Mouse (Mus musculus): ENCODE measurements around the gene Ppp1r14c.
A peak's percentile ranks its signal among the peaks of the same experiment; 100 is the strongest.

Gene Ppp1r14c

DNA sequence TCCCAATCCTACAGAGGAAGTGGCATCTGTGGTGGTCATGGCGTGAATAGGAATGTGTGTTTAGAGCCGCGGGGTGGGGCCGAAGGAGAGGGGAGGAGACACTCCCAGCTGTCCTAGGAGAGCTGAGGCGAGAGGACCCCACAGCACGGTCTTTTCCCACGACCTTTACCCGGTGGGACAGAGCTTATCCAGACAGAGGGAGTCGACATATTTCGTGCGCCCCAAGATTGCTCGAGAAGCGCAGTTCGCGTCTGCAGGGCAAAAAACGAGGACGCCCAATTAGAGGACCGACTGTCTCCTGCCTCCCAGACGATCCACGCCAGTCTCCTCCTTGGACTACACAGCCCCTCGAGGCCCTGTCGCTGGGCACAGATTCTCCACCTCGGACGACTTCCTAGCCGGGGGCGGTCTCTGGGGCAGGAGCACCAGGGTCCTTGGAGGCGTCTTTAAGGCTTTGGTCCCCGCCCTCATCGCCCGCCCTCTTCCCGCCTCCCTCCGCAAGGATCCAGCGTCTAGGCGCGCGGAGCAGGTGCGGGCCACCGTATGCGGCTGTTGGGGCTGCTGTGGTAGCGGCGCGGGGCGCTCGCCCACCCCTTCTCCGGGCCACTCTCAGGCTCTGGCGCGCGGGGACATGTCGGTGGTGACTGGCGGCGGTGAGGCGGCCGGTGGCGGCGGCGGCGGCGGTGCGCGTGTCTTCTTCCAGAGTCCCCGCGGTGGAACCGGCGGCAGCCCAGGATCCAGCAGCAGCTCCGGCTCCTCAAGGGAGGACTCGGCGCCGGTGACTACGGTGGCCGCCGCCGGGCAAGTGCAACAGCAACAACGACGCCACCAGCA lies at the start of gene Ppp1r14c:
Gene Ppp1r14c (plus strand): TSS at position 22 of the 834 bp plus-strand sequence.
- peak; percentile 80 for DNase-seq

DNA sequence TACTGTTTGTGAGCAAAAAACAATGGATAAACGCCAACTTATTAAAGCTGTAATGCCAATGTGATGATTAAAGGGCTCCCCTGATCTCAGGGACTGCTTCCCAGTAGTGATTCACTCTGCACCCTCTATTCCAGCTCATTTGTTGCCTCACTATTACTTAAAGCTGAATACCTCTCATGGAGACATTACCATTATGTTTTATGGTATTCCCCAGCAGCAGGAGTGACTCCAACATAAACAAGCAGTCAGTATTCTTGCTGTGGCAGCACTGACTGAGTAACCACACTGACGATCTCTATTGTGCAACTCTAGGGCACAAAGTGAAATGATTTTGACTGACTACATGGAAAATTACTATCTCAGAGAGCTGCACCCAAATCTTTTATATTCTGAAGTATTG lies 44.5 kb upstream of the Ppp1r14c start:
- no peak for DNase-seq

DNA sequence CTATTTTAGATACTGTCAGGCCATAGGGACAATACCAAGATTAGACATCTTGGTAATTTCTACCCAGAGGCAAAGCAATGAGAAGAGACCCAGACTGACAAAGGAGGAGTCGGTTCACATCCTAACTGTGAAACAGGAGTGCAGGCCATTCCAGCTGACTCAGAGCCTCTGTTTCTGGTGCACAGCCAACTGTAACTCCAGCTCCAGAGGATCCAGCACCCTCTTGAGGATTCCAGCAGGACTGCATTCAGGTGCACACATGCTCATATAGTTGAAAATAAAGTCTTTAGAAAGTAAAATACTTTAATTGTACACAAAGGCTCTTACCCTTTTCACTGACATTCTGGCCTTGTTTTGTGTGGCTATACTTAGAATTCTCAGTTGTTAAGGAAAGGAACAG lies 40.4 kb upstream of the Ppp1r14c start:
- DNase-seq = no peak

DNA sequence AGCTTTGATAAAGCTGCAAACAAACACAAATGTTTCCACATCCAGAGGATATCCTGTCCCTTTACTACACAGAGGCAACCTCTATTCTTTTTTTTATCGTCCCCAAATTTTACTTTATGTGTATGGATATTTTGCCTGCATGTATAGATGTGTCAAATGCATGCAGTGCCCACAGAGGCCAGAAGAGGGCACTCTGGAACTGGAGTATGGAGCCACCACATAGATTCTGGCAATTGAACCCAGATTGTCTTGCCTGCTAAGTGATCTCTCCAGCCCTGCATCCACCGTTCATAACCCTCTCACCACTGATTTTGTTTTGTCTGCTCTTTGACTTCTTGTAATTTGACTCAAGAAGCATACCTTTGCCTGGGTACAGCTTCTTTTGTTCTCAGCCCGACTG lies 33.0 kb upstream of the Ppp1r14c start:
- peak; percentile 74 for DNase-seq

DNA sequence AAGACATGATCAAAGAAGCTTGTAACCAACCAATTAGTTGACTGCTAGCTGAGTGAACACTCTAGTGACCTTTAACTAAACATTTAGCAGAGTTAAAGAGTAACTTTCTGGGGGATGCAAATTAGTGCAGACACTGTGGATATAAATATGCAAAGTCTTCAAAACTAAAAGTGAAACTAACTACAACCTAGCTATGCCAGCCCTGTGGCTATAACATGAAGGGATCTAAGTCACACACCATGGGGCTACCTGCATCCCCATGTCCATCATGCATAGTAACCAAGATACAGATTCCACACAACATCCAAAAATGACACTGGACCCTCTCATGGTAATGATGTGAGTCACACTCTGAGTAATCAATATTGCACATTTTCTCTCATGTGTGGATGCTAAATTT lies 31.3 kb upstream of the Ppp1r14c start:
- DNase-seq = no peak

DNA sequence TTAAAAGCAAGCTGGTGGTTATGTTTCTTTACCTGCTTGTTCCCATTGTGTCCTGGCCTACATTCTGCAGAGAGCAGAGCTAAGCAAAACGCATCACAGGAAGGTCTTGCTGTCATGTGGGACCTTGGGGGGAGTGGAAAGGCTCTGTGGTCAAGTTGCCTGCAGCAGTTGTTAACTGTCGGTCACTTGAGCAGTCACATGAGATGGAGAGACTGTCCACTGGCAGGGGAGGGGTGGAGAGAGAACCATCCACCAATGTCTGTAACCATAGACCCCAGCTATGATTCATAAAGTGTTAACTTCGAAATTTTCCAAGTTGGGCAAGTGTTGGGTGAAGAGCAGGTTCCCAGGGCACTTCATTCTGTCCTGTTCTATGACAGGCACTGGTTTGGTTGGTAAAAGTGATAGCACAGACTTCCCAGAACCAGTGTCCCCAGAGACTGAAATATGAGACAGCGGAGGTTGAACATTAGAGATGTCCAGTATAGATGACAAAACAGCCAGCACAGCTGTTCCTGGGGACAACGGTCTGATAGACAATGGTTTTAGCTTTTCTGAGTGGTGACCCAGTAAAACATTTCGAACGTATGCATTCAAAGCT lies 29.0 kb upstream of the Ppp1r14c start:
- no peak for DNase-seq

DNA sequence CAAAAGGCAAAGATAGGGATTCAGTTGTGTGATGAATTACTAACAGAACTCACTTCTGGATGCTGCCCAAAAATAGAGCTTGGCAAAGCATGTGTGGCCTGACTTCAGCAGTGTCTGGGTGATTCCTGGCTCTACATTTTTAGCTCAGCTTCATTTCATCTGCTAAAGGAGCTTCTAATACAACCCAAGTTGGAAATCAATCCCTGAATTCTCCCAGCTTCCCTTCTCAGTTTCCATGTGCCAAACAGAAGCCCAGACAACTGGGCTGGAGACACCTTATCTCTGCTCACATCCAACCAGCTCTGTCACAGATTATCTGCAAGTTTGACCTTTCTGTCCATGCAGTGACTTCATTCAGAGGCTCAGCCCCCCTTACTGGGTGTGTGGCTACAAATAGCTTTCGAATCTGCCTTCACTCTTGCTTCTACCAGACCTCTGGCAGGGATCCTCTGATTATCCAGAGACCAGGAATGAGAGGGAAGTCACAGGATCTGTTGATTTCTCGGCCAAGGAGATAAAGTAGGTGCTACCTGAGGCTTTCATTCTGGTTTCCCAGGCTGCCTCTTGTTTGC lies 28.4 kb upstream of the Ppp1r14c start:
- DNase-seq = no peak

DNA sequence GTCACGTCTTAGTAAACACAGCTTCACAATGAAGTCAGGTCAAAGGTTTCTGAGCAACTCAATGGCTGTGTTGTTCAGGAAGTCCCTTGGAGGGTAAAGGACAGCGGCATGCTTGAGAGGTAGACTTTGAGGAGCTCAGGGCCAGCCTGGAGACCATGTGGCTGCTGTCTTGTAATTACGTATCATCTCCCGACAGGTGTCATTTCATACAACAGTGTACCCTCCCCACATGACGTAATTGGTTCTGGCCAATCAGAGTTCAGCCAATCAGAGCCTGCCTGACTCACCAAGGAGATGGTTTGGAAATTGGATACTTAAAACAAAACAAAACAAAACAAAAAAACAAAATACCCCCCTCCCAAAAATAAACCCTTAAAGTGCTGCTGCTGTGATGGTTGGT lies 20.2 kb upstream of the Ppp1r14c start:
- DNase-seq = no peak

DNA sequence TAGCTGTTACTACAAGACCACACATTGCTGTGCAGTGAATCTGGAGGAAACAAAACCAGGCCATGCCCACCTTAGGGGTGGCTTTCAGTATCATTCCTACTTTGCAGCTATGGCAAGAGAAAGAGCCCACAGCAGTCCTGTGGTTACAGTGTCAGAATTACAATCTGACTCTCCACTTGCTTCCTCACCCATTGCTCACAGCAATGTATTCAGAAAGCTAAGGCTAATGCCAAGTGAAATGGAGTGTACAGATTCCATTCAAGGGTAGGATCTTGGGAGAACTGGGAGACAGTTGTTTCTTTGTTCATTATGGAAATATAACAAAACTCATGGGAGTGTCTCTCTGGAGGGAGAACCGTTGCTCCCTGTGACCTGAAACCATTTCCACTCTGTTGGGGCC lies 6.3 kb upstream of the Ppp1r14c start:
- no peak for DNase-seq

DNA sequence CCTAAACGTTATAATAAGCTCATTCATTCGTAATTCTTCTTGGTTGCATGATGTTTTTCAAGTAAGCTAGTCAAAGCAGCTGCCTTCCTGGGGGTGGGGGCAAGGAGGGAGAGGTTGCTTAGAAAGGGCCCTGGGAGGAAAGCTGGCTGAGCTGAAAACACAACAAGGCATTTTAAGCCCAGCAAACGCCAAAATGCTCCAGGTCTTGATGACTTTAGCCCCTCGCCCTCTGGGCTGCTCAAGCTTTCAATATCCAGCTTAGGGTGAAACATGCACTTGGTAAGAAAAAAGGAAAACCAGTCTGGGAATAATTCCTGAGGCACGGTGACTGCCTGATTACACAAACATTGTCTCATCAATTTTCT lies 204 bp upstream of the Ppp1r14c start:
- no peak for DNase-seq

DNA sequence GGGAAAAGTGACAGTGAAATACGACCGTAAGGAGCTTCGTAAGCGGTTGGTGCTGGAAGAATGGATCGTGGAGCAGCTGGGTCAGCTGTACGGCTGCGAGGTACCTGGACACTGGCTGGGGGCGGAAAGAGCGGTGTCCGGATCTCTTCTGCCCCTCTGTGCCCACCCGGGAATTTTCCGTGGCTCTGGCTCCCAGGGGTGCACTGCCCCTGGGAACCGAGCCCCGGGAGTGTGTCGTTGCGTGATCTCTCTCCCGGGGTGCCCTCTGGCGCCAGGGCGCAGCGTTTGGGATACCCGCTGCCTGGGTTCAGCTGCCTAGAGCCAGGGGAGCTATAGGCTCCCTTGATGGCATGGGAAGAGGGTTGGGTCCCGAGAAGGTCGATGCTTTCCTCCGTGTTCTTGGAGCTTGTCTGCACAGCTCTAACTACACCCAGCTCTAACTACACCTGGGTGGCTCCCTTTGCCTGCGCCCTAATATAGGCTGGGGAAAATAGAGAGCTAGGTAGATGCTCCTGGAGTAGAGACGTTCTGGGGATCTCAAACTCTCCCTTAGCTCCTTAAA lies 1.1 kb downstream of the Ppp1r14c start:
- peak; percentile 63 for DNase-seq

DNA sequence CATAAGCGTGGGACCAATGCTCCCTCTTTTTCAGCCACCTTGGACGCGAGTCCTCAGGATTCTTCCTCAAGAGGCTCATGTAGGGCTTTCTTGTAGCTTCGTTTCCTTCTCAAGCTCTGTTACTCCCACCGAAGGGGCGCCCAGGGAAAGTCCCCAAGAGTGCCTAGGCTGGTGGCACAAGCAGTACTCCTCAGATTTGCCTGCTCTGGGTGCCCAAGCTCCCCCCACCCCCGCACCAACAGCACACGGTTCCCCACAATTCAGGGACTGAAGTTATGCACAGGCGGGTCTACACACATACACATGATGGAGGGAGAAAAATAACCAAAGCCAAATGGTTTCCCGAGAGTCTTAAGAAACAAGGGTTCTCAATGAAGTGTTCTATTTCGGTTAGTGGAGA lies 1.6 kb downstream of the Ppp1r14c start:
- peak; percentile 28 for DNase-seq

DNA sequence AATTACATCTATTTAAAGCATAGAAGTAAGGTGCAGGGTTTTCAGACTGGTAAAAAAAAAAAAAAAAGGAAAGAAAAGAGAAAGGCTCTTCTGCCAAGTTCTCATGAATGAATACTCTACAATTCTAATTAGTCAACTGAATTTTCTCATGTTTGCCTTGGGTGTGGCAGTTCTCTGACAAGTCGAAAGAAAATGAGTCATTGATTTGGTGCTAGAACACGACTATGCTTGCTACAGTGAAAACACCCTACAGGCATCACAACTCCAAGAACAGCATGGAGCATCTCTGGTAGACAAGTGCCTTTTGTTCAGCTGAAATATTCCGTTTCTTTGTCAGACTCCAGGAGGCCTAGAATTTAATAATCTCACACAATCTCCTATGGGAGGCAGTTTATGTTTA lies 17.3 kb downstream of the Ppp1r14c start:
- no peak for DNase-seq

DNA sequence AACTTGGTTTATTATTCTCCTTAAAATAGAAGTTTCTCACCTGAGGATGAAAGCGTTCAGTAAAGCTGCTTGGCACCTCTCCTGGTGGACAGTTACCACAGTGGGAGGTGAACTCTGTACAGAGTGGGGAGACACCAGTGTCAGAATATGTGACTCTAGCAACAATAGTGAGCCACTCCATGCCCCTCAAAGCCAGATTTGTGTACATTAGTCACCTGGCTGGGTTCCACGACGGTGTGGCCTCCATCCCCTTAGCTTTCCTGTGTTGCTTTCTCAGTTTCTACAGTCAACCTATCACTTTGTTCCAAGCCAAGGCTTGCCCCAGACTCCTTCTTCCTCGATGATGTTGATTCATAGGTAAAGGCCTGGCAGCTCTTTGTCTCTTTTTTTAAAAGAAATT lies 26.4 kb downstream of the Ppp1r14c start:
- DNase-seq = no peak

DNA sequence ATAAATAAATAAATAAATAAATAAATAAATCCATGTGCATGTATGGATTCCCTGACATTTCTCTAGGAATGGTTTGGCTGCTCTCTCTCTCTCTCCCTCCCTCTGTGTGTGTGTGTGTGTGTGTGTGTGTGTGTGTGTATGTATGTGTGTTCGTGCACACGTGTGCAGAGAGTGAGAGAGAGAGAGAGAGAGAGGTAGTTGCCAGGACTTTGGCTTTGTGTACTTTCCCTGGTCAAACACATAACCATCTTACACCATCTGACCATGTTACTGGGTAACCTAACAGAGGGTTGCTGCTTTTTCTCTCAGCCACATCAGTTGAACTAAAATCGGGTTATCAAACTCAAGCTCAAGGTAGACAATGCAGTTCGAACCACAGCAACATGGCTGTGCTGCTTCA lies 27.7 kb downstream of the Ppp1r14c start:
- DNase-seq = no peak

DNA sequence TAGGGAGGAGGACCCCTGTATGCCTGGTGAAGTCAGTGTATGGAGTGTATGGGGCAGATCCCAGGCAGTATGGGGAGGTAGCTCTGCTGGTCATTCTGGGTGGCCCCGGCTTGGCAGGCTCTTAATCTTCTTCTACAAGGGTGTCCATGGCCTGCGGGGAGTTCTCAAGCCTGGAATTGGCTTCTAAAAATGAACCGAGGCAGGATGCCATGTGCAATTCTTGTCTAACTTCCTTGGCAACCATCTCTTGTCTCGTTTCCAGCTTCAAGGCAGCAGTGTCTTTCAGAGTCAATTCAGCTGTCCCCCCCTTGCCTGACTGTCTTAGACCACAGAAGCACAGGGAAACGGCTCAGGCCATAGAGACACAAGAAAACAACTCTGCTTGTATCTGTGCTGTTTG lies 28.3 kb downstream of the Ppp1r14c start:
- peak; percentile 22 for DNase-seq

DNA sequence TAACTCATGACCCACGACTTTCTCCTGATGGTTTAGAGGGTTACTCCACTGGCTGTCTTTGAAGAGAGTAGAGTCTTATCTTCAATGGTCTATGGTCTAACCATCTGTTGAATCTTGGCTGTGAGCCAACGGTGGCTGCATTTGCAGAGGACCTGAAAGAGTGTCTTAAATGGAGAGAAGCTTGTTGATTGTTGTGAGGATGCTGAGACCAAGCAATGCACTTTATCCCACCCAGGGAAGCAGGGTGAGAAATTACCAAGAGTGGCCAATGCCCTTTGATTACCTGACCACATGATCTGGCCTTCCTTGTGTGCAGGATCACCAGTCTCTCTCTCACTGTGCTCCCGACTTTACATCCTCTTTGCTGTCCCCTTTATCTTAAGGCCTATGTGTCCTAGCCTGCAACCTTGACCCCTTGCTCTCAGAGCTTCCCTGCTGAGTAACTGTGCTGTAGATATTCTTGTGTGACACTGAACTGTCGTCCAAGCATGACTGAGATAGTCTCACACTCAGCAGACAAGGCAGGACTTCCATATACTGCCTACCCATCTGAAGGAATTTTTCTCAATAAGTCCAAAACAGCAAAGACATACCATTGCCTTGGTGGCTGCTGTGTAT lies 28.9 kb downstream of the Ppp1r14c start:
- no peak for DNase-seq

DNA sequence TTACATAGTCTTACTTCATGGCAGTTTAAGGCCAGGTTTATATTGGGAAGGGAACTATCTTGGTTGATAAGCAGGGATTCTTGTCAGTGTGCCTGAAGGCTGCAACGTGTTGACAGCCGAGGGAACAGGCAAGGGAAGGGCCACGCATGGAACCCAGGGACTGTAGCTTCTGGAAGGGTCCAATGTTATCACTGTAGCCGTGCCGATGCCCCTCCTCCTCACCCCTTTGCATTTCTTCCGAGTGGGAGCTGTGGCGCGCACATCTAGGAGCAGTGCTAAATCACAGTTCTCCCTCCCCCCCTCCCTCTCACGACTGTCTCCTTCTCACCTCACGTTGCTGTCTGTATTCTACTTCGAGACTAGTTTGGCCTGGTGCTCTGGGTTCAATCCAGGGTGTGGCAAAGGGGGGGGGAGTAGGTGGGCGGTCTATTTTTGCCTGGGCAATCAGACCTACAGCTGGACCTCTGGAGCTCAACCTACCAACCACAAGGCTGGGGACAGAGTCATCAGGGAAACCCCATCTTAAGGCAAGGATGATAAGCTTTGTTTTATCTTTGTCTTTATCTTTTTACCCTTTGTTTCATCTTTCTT lies 29.6 kb downstream of the Ppp1r14c start:
- no peak for DNase-seq

DNA sequence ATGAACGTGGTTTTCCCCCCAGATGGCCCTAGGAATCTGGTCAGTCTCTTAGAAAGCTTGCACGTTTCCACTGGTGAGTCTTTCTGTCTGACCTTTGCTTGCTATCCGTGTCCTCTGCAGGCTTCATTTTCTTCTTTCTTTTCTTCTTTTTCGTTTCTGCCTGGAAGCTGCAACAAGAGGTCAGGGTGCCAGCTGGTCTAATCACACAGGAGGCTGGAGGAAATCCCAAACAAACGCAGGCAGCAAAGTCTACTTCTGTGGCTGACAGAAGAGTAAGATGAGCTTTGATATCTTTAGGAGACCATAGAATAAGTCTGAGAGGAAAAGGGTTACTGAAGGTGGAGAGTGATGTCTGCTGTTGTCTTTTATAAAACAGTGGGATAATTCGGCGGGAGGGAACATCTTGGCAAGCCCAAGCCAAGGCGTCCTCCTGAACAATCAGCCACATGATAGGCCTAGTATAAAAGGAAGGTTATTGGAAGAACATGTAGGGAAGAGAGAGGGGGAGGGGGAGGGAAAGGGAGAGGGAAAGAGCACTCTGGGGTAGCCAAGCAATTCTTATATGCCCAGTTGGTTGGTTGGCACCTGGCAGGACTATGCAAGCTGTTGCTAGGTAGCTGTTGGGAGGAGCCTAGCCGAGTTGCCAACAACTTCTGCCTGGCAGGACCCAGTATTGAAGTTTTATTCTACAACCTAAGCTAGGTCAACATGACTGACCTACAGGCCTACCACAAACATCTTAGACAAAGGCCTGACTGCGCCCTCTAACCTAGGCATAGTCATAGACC lies 30.3 kb downstream of the Ppp1r14c start:
- DNase-seq = no peak

DNA sequence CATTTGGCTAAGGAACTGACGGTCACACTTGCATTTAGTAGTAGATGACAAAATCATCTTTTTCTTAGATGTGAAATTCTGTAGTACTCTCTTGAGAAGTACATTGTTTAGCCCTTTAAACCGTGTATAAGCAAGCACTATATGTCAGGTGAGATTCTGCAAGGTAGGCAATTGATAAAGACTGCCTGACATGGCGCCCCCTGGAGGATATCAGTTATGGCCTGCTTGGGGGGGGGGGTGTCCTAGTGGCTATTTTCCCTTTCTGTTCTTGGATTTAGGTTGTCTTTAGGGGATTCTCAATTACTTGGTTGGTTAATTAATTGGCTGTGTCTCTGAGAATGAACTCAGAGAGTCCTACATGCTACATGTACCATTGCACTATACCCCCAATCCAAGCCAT lies 31.5 kb downstream of the Ppp1r14c start:
- no peak for DNase-seq

DNA sequence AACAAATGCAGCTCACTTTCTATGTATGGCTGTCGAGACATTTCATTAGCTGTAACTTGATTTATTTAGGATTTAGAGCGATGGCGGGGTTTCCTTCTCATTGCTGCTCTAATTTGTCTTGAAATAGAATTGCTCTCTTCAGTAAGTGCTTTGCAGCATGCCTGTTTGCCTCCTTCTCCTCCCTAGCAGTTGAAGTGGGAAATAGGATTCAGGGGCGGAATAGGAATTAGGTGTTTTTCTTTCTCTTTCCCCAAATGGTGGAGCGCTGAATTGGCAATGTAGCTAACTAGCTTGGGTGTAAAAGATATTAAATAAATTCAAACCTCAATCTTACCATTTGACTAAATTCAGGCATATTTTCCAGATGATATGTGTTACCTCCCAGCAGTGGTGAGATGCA lies 32.2 kb downstream of the Ppp1r14c start:
- no peak for DNase-seq

DNA sequence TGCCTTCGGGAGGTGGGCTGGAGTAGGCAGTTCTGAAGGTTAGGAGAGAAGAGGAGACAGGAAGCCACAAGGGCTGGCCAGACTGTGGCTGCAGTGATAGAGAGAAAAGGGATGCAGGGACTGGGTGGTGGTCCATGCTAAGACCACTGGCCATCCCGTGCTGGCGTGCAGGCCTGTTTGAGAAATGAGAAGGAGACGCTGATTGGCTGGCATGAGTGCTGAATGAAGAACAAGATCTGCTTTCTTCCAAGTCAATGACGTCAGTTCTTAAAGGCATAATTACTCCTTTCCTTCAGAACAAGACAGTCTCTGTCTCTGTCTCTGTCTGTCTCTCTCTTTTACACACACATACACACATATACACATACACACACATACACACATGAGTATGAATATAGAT lies 36.4 kb downstream of the Ppp1r14c start:
- DNase-seq = no peak

Data from right cerebral cortex, postnatal 25 days (tissue).